Mouse (Mus musculus): ENCODE measurements around the gene Zc3h12c.

The Zc3h12c gene

GRCm38 (mm10) chr9:52167863-52168685 is at the start of gene Zc3h12c:
Gene Zc3h12c (minus strand): TSS chr9:52168572.
- in situ Hi-C loops (cut with MseI, MboI) = no loop called here

GRCm38 (mm10) chr9:52217636-52218035 is 49.3 kb upstream of the Zc3h12c start:
- in situ Hi-C loops (cut with MseI, MboI) = no loop called here

DNA sequence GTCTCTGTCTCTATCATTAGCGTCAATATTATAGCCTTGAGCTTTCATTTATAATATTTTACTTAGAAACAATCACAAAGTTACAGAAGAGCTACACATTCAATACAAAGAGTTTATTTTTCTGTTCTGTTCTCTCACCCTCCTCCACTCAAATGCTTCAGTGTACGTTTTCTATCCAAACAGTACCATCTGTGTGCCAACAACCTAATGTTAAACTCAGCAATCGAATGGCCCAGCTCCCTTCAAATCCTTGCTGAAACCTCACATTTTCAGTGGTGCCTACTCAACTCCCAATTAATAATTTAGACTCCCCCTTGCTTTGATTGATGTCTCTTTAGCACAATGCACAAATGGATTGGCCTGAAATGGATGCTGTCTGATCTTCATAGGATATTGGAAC is 46.9 kb upstream of the Zc3h12c start:
- in situ Hi-C loops (cut with MseI, MboI) = no loop called here

GRCm38 (mm10) chr9:52212416-52212815 is 44.0 kb upstream of the Zc3h12c start:
- in situ Hi-C loops (cut with MseI, MboI) = no loop called here

DNA sequence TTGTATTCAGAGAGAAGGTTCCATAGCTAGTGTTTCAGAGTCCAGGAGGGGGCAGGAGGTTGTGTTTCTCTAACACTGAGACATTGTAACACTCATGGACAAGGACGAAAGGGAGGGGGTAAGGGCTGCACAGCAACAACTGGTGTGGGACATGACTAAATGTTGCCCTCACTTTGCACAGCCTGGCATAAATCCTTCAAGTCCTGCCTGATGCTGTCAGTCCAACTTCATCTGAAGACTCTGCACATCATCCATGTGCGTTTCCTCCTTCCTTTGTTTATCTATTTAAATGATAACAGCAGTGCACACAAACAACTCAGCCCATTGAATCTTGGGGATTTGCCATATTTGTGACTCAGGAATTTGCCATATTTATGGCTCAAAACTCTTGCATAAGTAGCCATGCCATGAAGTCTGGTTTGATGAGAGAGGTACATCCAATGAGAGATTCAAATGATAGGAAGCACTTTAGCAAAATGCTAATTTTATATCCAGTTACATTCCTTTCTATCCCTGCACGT is 40.2 kb upstream of the Zc3h12c start:
- in situ Hi-C loops (cut with MseI, MboI) = no loop called here

GRCm38 (mm10) chr9:52203189-52203588 is 34.8 kb upstream of the Zc3h12c start:
- in situ Hi-C loops (cut with MseI, MboI) = no loop called here

DNA sequence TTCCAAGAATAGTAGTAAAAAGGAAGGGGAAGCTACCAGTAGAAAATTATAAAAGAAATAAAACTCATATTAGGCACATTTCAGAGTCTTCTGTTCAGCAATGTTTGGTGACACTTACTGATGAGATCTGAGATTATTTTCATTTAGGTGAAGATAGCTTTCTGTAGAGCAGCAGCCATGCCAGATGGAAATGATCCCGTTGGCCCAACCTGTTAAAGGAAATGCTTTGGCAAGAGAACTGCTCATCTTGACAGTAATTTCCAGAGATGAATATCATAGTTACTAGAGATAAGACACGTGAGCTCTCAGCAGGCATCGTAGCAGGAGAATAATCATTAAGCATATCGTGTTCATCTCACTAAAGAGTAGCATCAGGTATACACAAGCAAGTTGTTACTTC is 31.9 kb upstream of the Zc3h12c start:
- in situ Hi-C loops (cut with MseI, MboI) = no loop called here

- in situ Hi-C loops (cut with MseI, MboI) = no loop called here
Measured at GRCm38 (mm10) chr9:52195853-52196252, 27.5 kb upstream of the Zc3h12c start.

- in situ Hi-C loops (cut with MseI, MboI) = no loop called here
Measured at GRCm38 (mm10) chr9:52193851-52194250, 25.5 kb upstream of the Zc3h12c start.

DNA sequence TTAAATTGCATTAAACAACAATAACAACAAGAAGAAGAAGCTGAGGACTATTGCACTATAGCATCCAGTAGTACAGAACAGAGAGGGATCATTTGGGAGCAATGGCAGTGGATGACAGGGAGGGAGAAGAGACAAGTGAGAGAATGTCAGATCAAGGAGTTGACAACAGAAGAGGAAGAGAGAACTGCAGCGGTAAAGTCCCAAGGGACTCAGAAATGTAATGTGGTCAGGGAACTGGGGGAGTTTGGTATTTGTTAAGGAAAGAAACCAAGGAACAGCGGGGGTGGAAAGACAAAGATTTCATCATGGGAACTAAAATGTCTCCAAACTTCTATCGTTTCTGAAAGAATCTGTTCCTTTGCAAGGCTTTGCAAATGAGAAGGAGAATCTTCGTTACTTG is 22.5 kb upstream of the Zc3h12c start:
- in situ Hi-C loops (cut with MseI, MboI) = no loop called here

DNA sequence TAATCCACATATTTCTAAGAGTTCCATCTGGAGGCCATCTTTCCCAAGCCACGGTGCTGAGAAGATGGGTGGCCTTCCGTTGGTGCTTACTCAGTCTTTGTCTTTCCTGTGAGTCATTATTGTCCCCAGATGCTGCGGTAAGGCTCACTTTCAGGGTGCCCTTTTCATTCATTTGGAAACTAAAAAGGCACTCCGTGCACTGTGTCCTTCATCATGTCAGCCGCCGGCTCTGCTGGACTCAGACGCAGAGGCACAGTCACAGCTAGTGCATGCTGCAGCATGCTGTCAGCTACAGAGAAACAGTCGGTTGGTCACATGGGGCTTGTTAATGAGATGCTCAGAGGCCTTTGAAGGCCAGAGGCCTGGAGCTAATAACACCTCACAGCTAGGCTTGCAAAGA is 19.7 kb upstream of the Zc3h12c start:
- in situ Hi-C loops (cut with MseI, MboI) = no loop called here

GRCm38 (mm10) chr9:52186296-52186941 is 18.0 kb upstream of the Zc3h12c start:
- in situ Hi-C loops (cut with MseI, MboI) = no loop called here

DNA sequence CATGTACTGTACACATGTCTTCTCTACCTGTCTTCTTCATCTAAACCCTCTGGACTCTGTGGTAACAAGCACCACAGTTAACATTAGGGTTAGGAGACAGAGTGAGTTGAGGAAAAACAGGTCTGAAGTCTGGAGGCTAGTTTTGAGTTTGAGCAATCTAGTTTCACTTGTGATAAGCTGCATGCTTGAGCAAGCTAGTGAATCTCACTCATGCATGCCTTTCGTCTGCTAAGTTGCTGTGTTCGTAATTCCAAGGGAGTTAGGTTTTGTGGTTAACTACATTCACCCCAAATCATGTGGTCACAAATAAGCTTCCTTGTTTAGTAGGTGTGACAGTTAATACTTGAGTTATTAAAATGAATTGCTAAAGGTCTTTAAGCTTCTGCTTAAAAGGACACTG is 13.0 kb upstream of the Zc3h12c start:
- in situ Hi-C loops (cut with MseI, MboI) = no loop called here

DNA sequence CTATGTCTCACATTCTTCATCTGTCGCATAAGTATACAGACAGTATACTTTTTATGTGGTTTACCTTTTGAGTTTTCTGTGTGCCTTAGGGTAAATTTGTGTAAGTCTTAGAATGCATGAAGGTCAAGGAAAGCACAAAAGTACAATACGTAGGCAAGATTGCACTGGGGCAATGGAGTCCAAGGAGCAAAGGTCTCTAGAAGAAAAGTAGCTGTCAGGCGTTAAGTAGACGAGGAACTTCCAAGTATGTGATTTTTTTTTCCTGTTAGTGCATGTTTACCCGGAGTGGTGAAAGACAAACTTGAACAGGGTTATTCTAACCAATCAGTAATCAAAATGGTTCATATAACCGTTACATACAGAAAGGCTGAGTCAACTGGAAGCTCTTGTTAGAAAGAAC is 12.5 kb upstream of the Zc3h12c start:
- in situ Hi-C loops (cut with MseI, MboI) = no loop called here

- in situ Hi-C loops (cut with MseI, MboI) = no loop called here
Measured at GRCm38 (mm10) chr9:52175257-52175859, 7.0 kb upstream of the Zc3h12c start.

DNA sequence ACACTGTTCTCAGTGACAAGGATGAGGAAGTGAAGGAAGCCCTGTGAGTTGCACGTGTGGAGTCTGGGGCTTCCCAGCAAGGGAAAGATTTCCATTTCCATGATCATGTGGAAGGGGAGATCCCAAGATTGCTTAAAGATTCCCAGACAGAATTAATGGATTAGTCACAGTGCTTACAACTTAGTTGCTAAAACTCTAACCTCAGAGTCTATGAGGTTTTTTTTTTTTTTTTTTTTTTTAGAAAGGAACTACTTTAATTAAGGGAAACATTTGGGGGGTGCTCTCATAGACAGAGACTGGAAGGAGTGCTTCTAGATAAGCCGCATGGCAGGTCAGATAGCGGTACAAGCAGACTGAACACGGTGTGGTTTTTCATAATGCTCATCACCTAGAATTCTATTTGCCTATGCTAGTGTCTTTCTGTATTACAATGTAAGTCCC is 6.3 kb upstream of the Zc3h12c start:
- in situ Hi-C loops (cut with MseI, MboI) = no loop called here

GRCm38 (mm10) chr9:52173937-52174336 is 5.6 kb upstream of the Zc3h12c start:
- in situ Hi-C loops (cut with MseI, MboI) = no loop called here

DNA sequence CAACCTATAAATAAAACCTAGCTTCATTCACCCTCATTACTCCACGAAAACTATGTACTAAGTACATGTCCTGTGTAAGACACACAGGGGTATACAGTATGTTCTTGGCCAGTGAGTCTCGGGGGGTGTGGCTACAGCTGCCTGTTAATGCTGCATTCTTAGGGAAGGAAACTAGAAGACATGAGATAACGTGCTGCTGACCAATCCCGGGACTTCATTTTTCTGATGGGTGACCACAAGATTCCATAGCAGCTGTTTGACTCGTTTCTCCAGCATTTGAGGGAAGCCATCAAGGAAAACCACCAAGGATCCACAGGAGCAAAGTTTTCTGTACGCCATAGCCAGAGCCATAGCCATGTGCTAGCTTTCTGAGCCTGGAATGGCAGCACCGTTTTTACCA is 4.2 kb upstream of the Zc3h12c start:
- in situ Hi-C loops (cut with MseI, MboI) = no loop called here

DNA sequence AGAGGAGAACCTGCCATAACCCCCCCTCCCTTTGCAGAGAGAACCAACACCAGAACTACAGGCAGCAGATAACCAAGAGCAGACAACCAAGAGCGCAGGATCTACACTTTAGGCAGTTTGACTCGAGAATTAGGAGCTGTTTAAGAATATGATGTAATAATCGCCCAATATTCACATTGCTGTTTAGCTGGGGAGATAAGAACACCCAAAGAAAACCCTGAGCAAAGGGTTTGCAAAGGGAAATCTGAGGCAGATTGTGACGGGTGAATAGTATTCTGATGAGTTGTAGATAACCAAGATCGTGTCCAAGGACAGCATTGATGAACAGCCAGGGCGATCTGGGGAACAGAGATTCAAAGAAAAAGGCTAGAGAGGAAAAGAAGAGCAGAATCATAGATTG is 2.3 kb upstream of the Zc3h12c start:
- in situ Hi-C loops (cut with MseI, MboI) = no loop called here

GRCm38 (mm10) chr9:52170131-52170530 is 1.8 kb upstream of the Zc3h12c start:
- in situ Hi-C loops (cut with MseI, MboI) = no loop called here

DNA sequence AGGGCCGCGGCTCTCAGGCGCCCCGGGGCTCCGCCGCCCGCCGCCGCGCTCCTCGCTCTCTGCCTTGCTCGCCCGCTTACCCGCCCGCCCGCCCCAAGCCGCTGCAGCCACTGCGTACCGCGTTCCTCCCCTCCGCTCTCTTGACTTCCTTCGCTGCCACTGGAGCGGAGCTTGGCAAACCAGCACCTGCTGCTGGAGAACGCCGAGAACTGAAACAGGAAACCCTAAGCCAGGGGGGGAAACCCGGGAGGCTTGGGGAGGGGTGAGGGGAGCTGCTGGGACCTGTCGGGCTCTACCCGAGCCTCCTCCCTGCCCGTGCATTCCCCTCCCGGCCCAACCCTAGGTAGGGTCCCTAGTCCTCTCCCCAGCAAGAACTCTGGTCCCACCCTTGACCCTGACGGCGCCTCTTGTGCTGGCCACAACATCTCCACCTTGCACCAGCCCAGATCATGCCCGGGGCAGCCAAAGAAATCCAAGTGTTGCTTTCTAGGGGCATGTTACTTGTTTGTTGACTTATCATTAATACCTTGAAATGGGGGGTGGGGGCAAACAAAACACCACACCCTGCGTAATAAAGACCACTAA is 406 bp upstream of the Zc3h12c start:
- in situ Hi-C loops (cut with MseI, MboI) = no loop called here

DNA sequence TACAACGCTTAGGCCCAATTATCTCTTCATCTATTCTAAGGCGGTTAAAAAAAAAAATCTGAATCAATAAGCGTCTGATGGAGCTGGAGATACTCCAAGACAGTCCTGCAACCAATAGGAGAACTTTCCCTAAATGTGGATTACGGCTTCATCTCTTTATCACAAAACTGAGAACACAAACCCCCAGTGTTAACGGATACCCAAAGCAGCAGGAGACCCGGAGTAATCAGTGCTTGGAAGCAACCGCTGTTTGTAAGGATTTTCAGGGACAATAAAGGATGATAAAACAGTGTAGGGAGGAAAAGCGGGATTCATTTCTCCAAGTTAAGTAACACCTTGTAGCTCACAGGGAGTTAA is 888 bp downstream of the Zc3h12c start:
- in situ Hi-C loops (cut with MseI, MboI) = no loop called here

Data from mouse trophoblast stem cell (cell line).